Mouse (Mus musculus): ENCODE results near the gene Iqsec3. TPM values are rescaled to one million over a fixed set of nuclear protein-coding genes. Genes with fewer than 3 reads are reported as not detected.

Iqsec3 gene
- polyA plus RNA-seq, 1 experiment from 2014 or later, result 0.13 TPM

- H3K9me3 ChIP-seq (ENCODE audit: control insufficient read depth, low read length), result no peaks in the 10 kb centered on the region
- H3K9ac ChIP-seq (ENCODE audit: low read depth, low read length), result no peak overlapping the region
- H3K4me1 ChIP-seq (ENCODE audit: control insufficient read depth, insufficient read depth, low read length), result no peaks in the 10 kb centered on the region
- no peak overlapping the region for H3K27ac ChIP-seq (ENCODE audit: low read length)
- no peaks in the 10 kb centered on the region for H3K36me3 ChIP-seq (ENCODE audit: control insufficient read depth, insufficient read depth, low read length)
- peaks cover 40% of the 10 kb centered on the region for H3K27me3 ChIP-seq (replicated peaks; ENCODE audit: control insufficient read depth, insufficient read depth, low read length)
- no peak overlapping the region for H3K4me3 ChIP-seq (ENCODE audit: low read length)
- whole genome bisulfite sequencing, result 2% methylated on average over 44 of the region's 46 CpGs
- no peak for ATAC-seq
- 0 out of 2 replicates have a peak overlapping the region, but pooled peaks have one; percentile 5 for H3K4me2 ChIP-seq (ENCODE audit: low read depth, low read length)
These were observed 60.8 kb downstream of the Iqsec3 start for GRCm38 (mm10) chr6:121412558-121413297.

GRCm38 (mm10) chr6:121407571-121408011 is 65.9 kb downstream of the Iqsec3 start:
- no peak overlapping the region for H3K4me3 ChIP-seq (ENCODE audit: low read length)
- H3K4me2 ChIP-seq (ENCODE audit: low read depth, low read length), result no peak overlapping the region
- no peak overlapping the region for H3K9ac ChIP-seq (ENCODE audit: low read depth, low read length)
- H3K27me3 ChIP-seq (replicated peaks; ENCODE audit: control insufficient read depth, insufficient read depth, low read length), result peaks cover 21% of the 10 kb centered on the region
- ATAC-seq, result no peak
- WGBS, result 30% methylated on average over 5 of the region's 5 CpGs
- no peaks in the 10 kb centered on the region for H3K4me1 ChIP-seq (ENCODE audit: control insufficient read depth, insufficient read depth, low read length)
- H3K9me3 ChIP-seq (ENCODE audit: control insufficient read depth, low read length), result no peaks in the 10 kb centered on the region
- no peaks in the 10 kb centered on the region for H3K36me3 ChIP-seq (ENCODE audit: control insufficient read depth, insufficient read depth, low read length)
- no peak overlapping the region for H3K27ac ChIP-seq (ENCODE audit: low read length)

- 88% methylated on average over 8 of the region's 8 CpGs for WGBS
- Histone ChIP-seq H3K27ac (ENCODE audit: low read length) (no peak overlapping the region), H3K4me2 (ENCODE audit: low read depth, low read length) (no peak overlapping the region), H3K36me3 (ENCODE audit: control insufficient read depth, insufficient read depth, low read length) (no peaks in the 10 kb centered on the region), H3K9me3 (ENCODE audit: control insufficient read depth, low read length) (no peaks in the 10 kb centered on the region), H3K4me3 (ENCODE audit: low read length) (no peak overlapping the region), H3K9ac (ENCODE audit: low read depth, low read length) (no peak overlapping the region), H3K4me1 (ENCODE audit: control insufficient read depth, insufficient read depth, low read length) (no peaks in the 10 kb centered on the region), H3K27me3 (replicated peaks; ENCODE audit: control insufficient read depth, insufficient read depth, low read length) (no peaks in the 10 kb centered on the region)
- ATAC-seq, result no peak
These were observed 68.2 kb downstream of the Iqsec3 start for GRCm38 (mm10) chr6:121405311-121405710.

DNA sequence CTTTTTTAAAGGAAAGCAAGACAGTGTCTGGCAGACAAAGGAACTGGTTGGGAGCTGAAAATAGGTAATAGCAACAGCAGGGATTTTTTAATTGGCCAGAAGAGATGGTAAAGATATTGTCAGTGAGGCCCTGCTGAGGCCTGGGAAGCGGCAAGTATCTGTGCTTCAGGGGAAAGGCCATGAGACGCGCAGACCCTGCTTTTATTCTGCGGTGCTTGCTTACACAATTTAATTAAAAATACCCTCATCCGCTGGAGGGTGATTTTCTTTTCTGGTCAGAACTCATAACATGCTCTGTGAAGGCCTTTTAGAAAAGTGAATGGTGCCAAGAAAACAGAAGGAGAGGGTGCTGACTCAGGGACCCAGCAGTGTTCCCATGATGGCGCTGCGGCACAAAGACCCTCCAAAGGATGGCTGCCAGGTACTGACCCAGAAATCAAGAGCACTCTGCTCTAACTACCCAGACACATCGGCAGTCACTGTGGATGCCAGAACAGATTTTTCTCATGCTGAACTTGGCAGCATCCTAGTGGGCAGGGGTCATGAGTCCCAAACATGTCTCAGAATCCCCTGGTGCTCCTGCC is 70.7 kb downstream of the Iqsec3 start:
- Histone ChIP-seq H3K4me2 (ENCODE audit: low read depth, low read length) (no peak overlapping the region), H3K36me3 (ENCODE audit: control insufficient read depth, insufficient read depth, low read length) (no peaks in the 10 kb centered on the region), H3K27me3 (replicated peaks; ENCODE audit: control insufficient read depth, insufficient read depth, low read length) (no peaks in the 10 kb centered on the region), H3K4me1 (ENCODE audit: control insufficient read depth, insufficient read depth, low read length) (no peaks in the 10 kb centered on the region), H3K9me3 (ENCODE audit: control insufficient read depth, low read length) (no peaks in the 10 kb centered on the region), H3K4me3 (ENCODE audit: low read length) (no peak overlapping the region), H3K9ac (ENCODE audit: low read depth, low read length) (no peak overlapping the region), H3K27ac (ENCODE audit: low read length) (no peak overlapping the region)
- ATAC-seq, result no peak
- WGBS, result 77% methylated on average over 8 of the region's 8 CpGs

- Histone ChIP-seq H3K27ac (ENCODE audit: low read length) (no peak overlapping the region), H3K9me3 (ENCODE audit: control insufficient read depth, low read length) (no peaks in the 10 kb centered on the region), H3K4me3 (ENCODE audit: low read length) (no peak overlapping the region), H3K4me1 (ENCODE audit: control insufficient read depth, insufficient read depth, low read length) (no peaks in the 10 kb centered on the region), H3K4me2 (ENCODE audit: low read depth, low read length) (no peak overlapping the region), H3K36me3 (ENCODE audit: control insufficient read depth, insufficient read depth, low read length) (no peaks in the 10 kb centered on the region), H3K9ac (ENCODE audit: low read depth, low read length) (no peak overlapping the region), H3K27me3 (replicated peaks; ENCODE audit: control insufficient read depth, insufficient read depth, low read length) (no peaks in the 10 kb centered on the region)
- ATAC-seq, result no peak
- WGBS, result 81% methylated on average over 14 of the region's 14 CpGs
These were observed 71.4 kb downstream of the Iqsec3 start for GRCm38 (mm10) chr6:121401826-121402660.

GRCm38 (mm10) chr6:121401140-121401539 is 72.3 kb downstream of the Iqsec3 start:
- H3K36me3 ChIP-seq (ENCODE audit: control insufficient read depth, insufficient read depth, low read length), result no peaks in the 10 kb centered on the region
- WGBS, result 76% methylated on average over 6 of the region's 6 CpGs
- no peak overlapping the region for H3K9ac ChIP-seq (ENCODE audit: low read depth, low read length)
- H3K27me3 ChIP-seq (replicated peaks; ENCODE audit: control insufficient read depth, insufficient read depth, low read length), result no peaks in the 10 kb centered on the region
- no peaks in the 10 kb centered on the region for H3K9me3 ChIP-seq (ENCODE audit: control insufficient read depth, low read length)
- H3K27ac ChIP-seq (ENCODE audit: low read length), result no peak overlapping the region
- no peaks in the 10 kb centered on the region for H3K4me1 ChIP-seq (ENCODE audit: control insufficient read depth, insufficient read depth, low read length)
- no peak for ATAC-seq
- no peak overlapping the region for H3K4me3 ChIP-seq (ENCODE audit: low read length)
- no peak overlapping the region for H3K4me2 ChIP-seq (ENCODE audit: low read depth, low read length)

- no peaks in the 10 kb centered on the region for H3K27me3 ChIP-seq (replicated peaks; ENCODE audit: control insufficient read depth, insufficient read depth, low read length)
- H3K27ac ChIP-seq (ENCODE audit: low read length), result no peak overlapping the region
- H3K4me2 ChIP-seq (ENCODE audit: low read depth, low read length), result no peak overlapping the region
- no peaks in the 10 kb centered on the region for H3K36me3 ChIP-seq (ENCODE audit: control insufficient read depth, insufficient read depth, low read length)
- no peak overlapping the region for H3K4me3 ChIP-seq (ENCODE audit: low read length)
- H3K9ac ChIP-seq (ENCODE audit: low read depth, low read length), result no peak overlapping the region
- no peak for ATAC-seq
- peaks cover 7% of the 10 kb centered on the region; the same call in 1 of the 2 replicates for H3K9me3 ChIP-seq (ENCODE audit: control insufficient read depth, low read length)
- no peaks in the 10 kb centered on the region for H3K4me1 ChIP-seq (ENCODE audit: control insufficient read depth, insufficient read depth, low read length)
- 85% methylated on average over 4 of the region's 4 CpGs for WGBS
These were observed 80.7 kb downstream of the Iqsec3 start for GRCm38 (mm10) chr6:121392610-121393252.

DNA sequence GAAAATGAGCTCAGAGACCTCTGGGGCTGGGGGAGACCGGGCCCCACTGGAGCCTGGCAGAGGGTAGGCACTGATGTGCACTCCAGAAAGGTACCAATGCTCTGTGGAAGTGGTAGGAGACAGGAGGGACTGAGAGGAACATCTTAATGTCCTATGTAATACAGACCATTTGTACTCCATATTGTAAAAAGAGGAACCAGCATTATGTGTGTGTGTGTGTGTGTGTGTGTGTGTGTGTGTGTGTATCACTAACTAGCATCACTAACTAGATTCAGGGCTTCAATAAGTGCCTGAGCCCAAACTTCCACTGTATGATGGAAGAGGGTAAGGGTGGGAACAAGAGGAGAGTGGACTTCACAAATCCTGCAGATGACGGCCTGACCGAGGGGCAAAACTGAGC is 88.1 kb downstream of the Iqsec3 start:
- Histone ChIP-seq H3K9ac (ENCODE audit: low read depth, low read length) (no peak overlapping the region), H3K9me3 (ENCODE audit: control insufficient read depth, low read length) (no peaks in the 10 kb centered on the region), H3K4me1 (ENCODE audit: control insufficient read depth, insufficient read depth, low read length) (no peaks in the 10 kb centered on the region), H3K4me3 (ENCODE audit: low read length) (no peak overlapping the region), H3K4me2 (ENCODE audit: low read depth, low read length) (no peak overlapping the region), H3K27ac (ENCODE audit: low read length) (no peak overlapping the region), H3K36me3 (ENCODE audit: control insufficient read depth, insufficient read depth, low read length) (no peaks in the 10 kb centered on the region), H3K27me3 (replicated peaks; ENCODE audit: control insufficient read depth, insufficient read depth, low read length) (no peaks in the 10 kb centered on the region)
- 72% methylated on average over 3 of the region's 3 CpGs for WGBS
- no peak for ATAC-seq

GRCm38 (mm10) chr6:121382071-121382470 is 91.4 kb downstream of the Iqsec3 start:
- Histone ChIP-seq H3K27ac (ENCODE audit: low read length) (no peak overlapping the region), H3K4me1 (ENCODE audit: control insufficient read depth, insufficient read depth, low read length) (no peaks in the 10 kb centered on the region), H3K9me3 (ENCODE audit: control insufficient read depth, low read length) (no peaks in the 10 kb centered on the region), H3K9ac (ENCODE audit: low read depth, low read length) (no peak overlapping the region), H3K4me3 (ENCODE audit: low read length) (no peak overlapping the region), H3K36me3 (ENCODE audit: control insufficient read depth, insufficient read depth, low read length) (no peaks in the 10 kb centered on the region), H3K27me3 (replicated peaks; ENCODE audit: control insufficient read depth, insufficient read depth, low read length) (no peaks in the 10 kb centered on the region), H3K4me2 (ENCODE audit: low read depth, low read length) (no peak overlapping the region)
- ATAC-seq, result no peak
- 61% methylated on average over 10 of the region's 10 CpGs for WGBS
